Mouse (Mus musculus): Measurements from ENCODE around the gene Syt6.

The Syt6 gene

GRCm38 (mm10) chr3:103575156-103575892 is at the start of gene Syt6:
TSS of gene Syt6 (plus strand) at chr3:103575231.
- peak; percentile 57 for DNase-seq

GRCm38 (mm10) chr3:103526201-103526704 is 48.8 kb upstream of the Syt6 start:
- no peak for DNase-seq

DNA sequence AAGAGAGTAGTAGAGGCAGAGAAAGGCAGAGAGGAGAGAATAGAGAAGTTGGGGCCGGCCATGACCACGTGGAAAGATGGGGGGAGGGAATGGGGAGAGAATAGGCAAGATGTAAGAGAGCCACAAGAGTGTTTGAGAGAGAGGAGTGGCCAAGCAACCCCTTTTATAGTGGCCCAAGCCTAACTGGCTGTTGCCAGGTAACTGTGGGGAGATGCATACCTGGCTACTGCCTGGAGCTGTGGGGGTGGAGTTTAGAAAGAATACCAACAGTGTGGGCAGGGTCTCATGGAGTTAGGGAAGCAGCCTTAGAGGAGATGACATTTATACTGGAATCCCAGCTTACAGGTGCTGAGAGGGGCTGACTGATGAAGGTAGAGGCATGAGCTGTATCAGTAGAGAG is 48.2 kb upstream of the Syt6 start:
- DNase-seq, result no peak

- no peak for DNase-seq
Observed at GRCm38 (mm10) chr3:103534036-103534435, 41.0 kb upstream of the Syt6 start.

GRCm38 (mm10) chr3:103535207-103535606 is 39.8 kb upstream of the Syt6 start:
- no peak for DNase-seq

DNA sequence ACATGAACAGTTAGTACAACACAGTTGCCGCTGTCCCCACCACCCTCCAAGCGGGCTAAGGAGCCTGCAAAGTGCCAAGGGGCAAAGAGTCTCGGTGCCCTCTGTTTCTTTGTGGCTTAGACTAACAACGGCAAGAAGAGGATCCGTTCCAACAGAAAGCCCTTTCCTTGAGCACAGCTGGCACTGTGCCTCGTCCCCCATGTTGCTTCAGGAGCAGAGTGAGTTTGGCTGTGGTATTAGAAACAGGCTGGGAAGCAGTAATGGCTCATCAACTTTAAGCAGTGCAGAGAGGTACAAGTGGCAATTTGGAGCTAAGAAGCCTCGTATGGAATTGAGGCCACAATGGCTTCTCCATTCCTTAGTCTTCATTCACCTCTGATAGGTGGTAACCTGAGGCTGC is 35.9 kb upstream of the Syt6 start:
- DNase-seq, result no peak

- no peak for DNase-seq
Observed at GRCm38 (mm10) chr3:103546166-103546565, 28.9 kb upstream of the Syt6 start.

DNA sequence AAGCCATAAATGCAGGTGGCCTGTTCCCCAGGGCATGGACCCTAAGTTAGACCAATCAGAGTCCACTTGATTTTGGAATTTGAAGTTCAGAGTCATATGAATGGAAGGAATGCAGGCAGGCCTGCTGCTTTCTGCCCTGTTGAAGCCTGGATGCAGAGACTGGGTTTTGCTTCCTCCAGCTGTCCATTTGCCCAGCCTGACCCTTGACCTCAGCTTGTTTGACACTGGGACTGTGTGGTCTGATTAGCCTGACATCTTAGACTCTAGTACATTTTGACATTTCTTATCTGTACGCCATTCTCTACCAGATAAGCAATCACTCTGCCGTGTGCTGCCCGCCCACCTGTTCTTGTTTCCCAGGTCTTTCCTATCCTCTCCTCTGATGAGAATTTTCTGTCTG is 28.4 kb upstream of the Syt6 start:
- no peak for DNase-seq

DNA sequence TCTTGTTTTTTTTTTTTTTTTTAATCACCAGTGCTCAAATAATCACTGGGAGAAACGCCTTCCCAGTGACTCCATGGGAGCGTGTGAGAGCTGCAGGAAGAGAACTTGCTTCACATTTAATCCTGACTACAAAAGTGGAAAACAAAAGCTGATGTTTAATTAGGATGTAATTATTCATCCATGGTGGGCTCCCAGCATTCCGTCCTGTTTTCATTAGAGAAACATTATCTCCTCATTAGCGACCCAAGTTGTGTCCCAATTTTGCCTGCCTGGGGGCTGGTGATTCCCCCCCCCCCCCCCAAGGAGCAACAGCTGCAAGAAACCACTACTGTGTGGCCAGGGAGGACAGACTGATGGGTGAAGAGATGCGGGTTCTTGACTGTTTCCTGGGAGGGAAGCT is 24.8 kb upstream of the Syt6 start:
- no peak for DNase-seq

- DNase-seq, result no peak
Observed at GRCm38 (mm10) chr3:103567226-103567625, 7.8 kb upstream of the Syt6 start.

GRCm38 (mm10) chr3:103572526-103572925 is 2.5 kb upstream of the Syt6 start:
- no peak for DNase-seq

- DNase-seq, result peak; percentile 26
Observed at GRCm38 (mm10) chr3:103573106-103573790, 1.8 kb upstream of the Syt6 start.

GRCm38 (mm10) chr3:103573791-103574166 is 1.3 kb upstream of the Syt6 start:
- peak; percentile 93 for DNase-seq

DNA sequence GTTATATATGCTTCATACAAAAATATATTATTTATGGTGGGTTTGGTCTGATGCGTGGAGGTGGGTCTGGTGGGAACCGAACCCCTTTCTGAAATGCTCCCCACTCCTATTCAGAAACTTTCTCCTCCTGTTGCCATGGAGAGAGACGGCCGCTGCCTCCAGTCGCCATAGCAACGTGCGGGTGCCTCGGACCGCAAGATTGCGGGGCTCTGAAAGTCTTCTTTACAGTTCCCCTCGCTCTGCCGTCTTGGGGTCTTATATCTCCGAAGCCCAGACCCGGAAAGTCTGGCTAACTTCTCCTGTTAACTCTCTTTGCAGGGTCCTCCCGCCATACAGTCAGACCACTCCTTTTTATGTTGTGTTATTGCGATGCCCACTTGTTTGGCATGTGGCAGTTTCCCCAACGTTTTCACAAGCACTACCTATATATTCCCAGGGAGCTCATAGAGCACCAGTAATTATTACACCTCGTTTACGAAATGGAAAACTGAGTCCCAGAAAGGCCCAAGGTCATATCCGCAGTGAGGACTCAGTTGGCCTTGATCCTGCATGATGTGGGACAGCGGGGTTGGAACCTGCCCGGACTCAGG is 370 bp upstream of the Syt6 start:
- DNase-seq, result peak; percentile 23

DNA sequence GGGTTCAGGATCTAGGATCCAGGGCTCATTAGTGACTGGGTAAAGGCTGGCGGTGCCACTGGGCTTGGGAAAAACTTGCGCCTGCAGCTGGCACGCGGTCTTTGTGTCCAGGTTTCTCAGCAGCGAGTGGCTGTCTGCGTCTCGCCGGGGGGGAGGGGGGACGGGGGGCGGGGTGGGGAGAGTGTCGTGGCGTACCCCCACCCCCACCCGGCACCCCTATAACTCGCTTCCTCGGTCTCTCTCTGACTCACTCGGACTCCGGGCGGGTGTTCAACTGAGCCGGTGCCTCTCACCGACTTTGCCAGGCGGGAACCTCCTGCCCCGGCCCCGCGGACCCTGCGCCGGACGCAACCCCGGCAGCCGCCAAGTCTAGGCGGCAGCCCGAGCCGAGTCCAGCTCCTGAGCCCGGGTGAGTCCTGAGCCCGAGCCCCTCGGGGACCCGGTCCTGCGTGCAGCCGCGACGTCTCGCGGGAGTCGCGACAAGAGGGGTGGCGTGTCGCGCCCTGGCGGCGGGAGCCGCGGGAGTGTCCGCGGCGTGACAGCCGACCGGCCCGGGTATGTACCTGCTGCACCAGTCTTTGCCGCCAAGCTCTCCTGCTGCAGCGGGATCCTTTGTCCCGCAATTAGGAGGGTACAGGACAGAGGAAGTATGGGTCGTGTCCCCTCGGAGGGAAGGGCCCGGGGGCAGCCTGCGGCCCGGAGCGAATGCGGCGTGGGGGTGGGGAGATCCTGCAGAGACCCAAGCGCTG is 1.0 kb downstream of the Syt6 start:
- peak; percentile 58 for DNase-seq

DNA sequence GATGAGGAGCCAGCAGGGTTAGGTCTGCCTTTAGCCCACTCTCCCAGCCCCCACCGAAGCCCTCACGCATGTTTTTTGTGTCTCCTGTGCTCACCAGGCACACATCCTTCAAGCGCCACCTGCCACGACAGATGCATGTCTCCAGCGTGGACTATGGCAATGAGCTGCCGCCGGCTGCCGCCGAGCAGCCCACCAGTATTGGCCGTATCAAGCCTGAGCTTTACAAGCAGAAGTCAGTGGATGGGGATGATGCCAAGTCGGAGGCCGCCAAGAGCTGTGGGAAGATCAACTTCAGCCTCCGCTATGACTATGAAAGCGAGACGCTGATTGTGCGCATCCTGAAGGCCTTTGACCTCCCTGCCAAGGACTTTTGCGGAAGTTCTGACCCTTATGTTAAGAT is 12.1 kb downstream of the Syt6 start:
- DNase-seq, result no peak

DNA sequence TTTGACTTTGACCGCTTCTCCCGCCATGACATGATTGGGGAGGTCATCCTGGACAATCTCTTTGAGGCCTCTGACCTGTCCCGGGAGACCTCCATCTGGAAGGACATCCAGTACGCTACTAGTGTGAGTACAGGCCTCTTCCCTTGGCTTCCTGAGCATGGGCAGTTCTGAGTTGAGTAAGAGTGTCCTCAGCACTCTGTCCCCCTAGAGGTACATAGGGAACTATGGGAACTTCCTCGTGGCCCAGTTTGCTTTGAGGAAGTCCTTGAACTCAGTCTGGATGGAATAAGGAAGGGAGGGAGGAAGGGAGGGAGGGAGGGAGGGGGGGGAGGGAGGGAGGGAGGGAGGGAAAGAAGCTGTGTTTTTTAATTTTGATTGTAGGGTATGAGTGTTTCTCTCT is 12.6 kb downstream of the Syt6 start:
- DNase-seq, result no peak

DNA sequence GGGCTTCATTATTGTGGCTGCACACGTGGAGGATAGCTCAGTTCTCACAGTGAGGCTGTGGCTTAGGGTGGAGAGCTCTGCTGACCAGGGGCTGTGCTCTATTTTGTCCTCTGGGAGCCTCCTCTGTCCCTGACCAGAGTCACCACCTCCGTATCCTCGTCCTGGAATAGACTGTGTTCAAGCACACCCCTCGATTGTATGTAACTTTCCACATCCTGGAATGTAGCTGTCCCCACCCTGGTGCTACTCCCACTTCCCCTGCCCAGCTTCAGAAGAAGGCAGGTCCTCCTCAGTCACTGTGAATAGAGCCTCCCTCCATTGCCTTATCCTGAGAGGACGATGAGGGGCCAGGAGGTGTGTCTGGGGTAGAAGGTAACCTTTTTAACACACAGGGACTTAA is 14.6 kb downstream of the Syt6 start:
- DNase-seq, result no peak

- DNase-seq, result no peak
Observed at GRCm38 (mm10) chr3:103592636-103593035, 17.6 kb downstream of the Syt6 start.

GRCm38 (mm10) chr3:103593631-103594030 is 18.6 kb downstream of the Syt6 start:
- no peak for DNase-seq

DNA sequence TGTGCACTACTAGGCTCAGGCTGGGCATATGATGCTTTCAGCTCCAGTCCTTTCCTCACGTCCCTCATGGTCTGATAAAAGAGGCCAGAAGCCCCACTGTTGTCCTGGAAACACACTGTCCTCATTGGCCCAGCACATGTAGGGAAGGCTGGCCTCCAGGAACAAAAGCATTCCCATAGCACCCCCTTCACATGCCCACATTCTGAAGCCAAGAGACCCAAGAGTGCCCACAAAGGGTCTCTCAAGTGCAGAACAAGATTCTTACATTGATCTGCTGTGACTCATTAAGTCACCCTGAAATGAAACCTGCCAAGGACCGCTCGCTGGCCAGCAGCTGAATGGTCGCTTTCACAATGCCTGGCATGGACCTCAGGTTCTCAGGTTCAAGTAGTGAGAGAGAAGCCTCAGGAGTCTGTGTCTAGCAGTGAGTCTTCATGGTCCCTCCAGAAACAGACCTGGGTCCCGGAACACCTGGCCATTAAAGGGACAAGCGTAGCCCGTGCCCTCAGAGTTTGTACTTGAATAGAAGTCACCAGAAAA is 20.3 kb downstream of the Syt6 start:
- no peak for DNase-seq

DNA sequence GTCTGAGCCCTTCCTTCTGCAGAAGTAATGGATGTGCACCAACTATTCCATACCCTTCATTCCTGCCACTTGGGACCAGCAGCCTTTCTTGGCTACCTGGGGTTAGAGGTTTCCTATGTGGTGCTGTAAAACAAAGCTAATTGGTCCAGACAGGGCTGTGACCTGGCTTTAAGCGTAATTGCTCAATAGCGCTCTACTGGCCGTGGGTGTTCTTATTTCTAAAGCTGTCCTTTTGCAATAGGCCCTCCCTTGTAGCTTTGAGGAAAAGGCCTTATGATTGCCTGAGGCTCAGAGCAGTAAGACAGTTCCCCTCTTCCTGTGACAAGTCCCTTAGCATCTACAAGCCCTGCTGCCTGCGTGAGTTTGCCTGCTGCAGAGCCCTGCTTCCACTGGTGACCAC is 22.6 kb downstream of the Syt6 start:
- no peak for DNase-seq

- DNase-seq, result no peak
Observed at GRCm38 (mm10) chr3:103601011-103601410, 26.0 kb downstream of the Syt6 start.

Data from embryo, embryonic 11 days (tissue).